Mouse (Mus musculus) neural tube, postnatal 0 days (tissue): ENCODE measurements around the gene Lgi2. TPM values are rescaled to one million over a fixed set of nuclear protein-coding genes. Genes with fewer than 3 reads are reported as not detected.

Experiments used
- polyA plus RNA-seq: library from polyadenylated mRNA; unstranded; fragments of >200 nt; fragmentation: Nextera tagmentation; extraction: Ambion mirVana; gene quantifications from 2 replicates; pipeline ENCODE4 v1.2.1, GENCODE M21; 2015

Lgi2 gene
- 13.8 and 15.4 TPM in 2 replicates for polyA plus RNA-seq

DNA sequence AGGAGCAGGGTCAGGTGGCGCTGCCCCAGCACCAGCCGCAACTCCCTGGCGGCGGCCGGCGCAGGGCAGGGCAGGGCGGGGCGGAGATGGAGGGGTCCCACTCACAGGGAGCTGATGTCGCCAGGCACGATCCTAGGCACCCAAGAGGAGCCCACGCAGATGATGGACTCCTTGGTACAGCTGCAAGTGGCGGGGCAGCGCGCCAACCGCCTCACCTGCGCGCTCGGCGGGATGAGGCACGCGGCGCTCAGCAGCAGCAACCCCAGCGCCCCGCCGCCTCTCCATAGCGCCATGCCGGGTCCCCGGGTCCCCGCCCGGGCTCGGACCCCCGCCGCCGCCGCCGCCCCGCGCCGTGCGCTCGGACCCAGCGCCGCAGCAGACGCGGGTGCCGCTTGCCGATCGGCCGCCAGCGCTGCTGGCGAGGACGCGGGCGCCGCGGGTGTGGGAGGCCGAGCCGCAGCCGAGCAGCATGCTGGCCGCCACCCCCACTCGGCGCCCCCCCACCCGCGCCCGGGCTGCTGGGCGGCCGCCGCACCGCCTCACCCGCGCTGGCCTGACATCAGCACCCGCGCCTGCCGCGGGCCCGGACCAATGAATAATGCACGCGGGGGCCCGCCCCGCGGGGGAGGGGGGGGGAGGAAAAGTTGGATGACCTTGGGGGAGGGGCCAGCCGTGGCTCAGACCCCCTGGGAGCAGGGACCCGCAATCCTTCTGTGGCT is at the start of gene Lgi2:
TSS of gene Lgi2 (minus strand) at position 650 of the 719 bp plus-strand sequence.

Other genes starting within 250 kb of the Lgi2 start
- gene Sod3, start 202.7 kb downstream of the Lgi2 start, polyA plus RNA-seq = 8.2 and 9.3 TPM in 2 replicates
- gene Ccdc149, start 94.9 kb downstream of the Lgi2 start, polyA plus RNA-seq = 10.3 and 12.2 TPM in 2 replicates
- 4.5 and 5.1 TPM in 2 replicates for gene Sepsecs, start 103.2 kb upstream of the Lgi2 start, polyA plus RNA-seq
- 3.2 and 4.2 TPM in 2 replicates for gene Pi4k2b, start 175.1 kb upstream of the Lgi2 start, polyA plus RNA-seq
- gene Zcchc4, start 208.9 kb upstream of the Lgi2 start, polyA plus RNA-seq = 5.7 and 7.1 TPM in 2 replicates